Mouse (Mus musculus): ENCODE data around the gene Sirt6.

- TF ChIP-seq GATA1 (IDR thresholded peaks at IDR 0.05; ENCODE audit: borderline replicate concordance, low read length), result no peak
- TF ChIP-seq FLI1 (IDR thresholded peaks at IDR 0.05; ENCODE audit: low read length), result no peak
Measured at GRCm38 (mm10) chr10:81628390-81628789, 793 bp upstream of the Sirt6 start, which contains the start of gene Ankrd24.
